Mouse (Mus musculus) urinary bladder, postnatal 36 days (tissue): ENCODE measurements around the gene Proser2.

Source experiments
- DNase-seq, 2 experiments: peaks; one replicate each; pipeline ENCODE4 v3.0.0; 2022; ENCODE audit warnings: low spot score in 2 of 2, mixed read lengths in 1 of 2

The Proser2 gene

GRCm38 (mm10) chr2:6074891-6075529 lies 55.0 kb downstream of the Proser2 start:
- DNase-seq, result peak in 1 of 2 experiments; percentile 52

- no peak for DNase-seq
Observed at GRCm38 (mm10) chr2:6072685-6073260, 57.2 kb downstream of the Proser2 start.

GRCm38 (mm10) chr2:6071598-6072440 lies 58.2 kb downstream of the Proser2 start:
- peak; percentile 36 to 46 for DNase-seq

DNA sequence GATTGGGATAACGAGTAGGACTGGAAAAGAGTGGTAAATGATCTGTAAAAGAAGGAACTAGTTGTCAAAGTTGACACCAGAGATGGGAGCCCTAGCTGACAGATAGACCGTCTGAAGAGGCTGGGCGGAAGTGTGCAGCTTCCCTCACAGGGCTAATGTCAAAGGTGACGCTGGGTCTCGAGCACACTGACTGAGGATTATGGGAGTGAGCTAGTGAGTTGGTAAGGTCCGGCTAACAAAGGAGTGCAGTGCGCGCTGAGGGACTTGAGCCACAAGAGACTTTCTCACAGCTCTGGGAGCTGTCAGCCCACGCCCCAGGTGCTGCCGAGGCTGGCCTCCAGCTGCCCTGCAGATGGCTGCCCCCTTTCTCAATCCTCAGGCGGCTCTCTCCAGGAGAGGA lies 59.1 kb downstream of the Proser2 start:
- no peak for DNase-seq

- no peak for DNase-seq
Observed at GRCm38 (mm10) chr2:6067341-6067740, 62.7 kb downstream of the Proser2 start.

DNA sequence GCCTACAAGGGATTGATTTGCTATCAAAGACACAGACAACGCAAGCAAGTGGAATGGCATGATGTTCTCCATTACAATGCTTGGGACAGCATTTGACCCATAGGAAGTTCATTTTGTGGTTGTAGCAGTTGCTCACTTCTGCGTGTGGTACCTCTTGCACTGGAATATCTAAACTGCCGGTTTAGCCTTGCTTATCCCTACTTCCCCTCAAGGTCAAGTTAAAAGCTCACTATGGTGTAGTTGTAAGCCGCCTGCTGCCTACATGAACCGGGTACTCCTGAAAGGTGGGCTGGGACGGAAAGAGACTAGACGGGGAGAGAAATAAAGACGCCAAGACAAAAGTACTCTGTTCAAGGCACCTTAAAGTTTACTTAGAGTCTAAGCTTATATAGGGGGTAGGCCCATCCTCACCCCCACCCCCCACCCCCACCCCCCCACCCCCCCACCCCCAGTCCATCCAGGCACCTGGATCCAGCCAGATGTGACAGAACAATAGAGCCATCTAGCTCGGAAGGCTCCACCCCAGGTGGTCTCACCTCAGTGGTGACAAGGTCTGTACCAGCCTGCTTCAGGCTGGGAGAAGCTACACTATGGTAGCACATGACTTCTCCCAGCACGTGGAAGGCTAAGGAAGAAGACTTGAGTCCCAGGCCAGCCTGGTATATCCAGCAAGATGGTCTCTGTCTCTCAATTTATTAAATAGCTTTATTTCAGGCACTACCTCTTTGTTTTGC lies 69.8 kb downstream of the Proser2 start:
- DNase-seq, result no peak

GRCm38 (mm10) chr2:6059291-6059690 lies 70.7 kb downstream of the Proser2 start:
- no peak for DNase-seq

GRCm38 (mm10) chr2:6056518-6056917 lies 73.5 kb downstream of the Proser2 start:
- DNase-seq, result no peak

GRCm38 (mm10) chr2:6055466-6055865 lies 74.5 kb downstream of the Proser2 start:
- no peak for DNase-seq

GRCm38 (mm10) chr2:6049018-6049417 lies 81.0 kb downstream of the Proser2 start:
- DNase-seq, result no peak

DNA sequence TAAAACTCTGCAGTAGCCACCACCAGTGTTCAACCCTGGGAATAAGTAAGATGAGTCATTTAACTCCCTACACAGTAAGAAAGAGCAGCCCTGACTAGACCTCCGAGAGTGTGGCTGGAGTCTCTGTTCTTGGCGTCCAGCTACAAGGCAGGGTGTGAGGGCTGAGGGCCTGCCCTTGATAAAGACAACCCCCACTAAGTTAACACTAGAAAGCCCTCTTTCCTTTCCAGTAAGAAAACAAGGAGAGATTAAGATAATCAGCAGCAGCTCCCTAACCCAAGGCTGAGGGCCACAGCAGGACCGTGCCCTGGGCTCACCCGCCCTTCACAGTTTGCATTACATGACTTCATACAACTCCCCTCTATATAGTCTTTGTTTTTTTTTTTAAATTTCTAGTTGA lies 81.4 kb downstream of the Proser2 start:
- DNase-seq, result no peak
